Mouse (Mus musculus) testis, adult 2 months (tissue): Measurements from ENCODE around the gene Pxdn. TPM values are rescaled to one million over a fixed set of nuclear protein-coding genes. Genes with fewer than 3 reads are reported as not detected.

Experiments
- H3K27ac ChIP-seq: fragments of 200-500 bp; 2 replicates; pipeline ENCODE4 v1.5.1; 2012; ENCODE audit warnings: low read depth, low read length; ENCODE audit not compliant: control insufficient read depth, insufficient read depth
- H3K27me3 ChIP-seq: fragments of 200-500 bp; 2 replicates; pipeline ENCODE4 v1.6.1; 2012; ENCODE audit warnings: mild to moderate bottlenecking, low read length, moderate library complexity; ENCODE audit not compliant: control insufficient read depth, insufficient read depth
- H3K36me3 ChIP-seq: fragments of 200-500 bp; 2 replicates; pipeline ENCODE4 v1.6.1; 2012; ENCODE audit warnings: mild to moderate bottlenecking, low read length; ENCODE audit not compliant: control insufficient read depth, insufficient read depth
- H3K4me1 ChIP-seq: fragments of 200-500 bp; 2 replicates; pipeline ENCODE4 v1.6.1; 2012; ENCODE audit warnings: low read length; ENCODE audit not compliant: control insufficient read depth, insufficient read depth
- H3K4me3 ChIP-seq: fragments of 200-500 bp; 2 replicates; pipeline ENCODE4 v1.5.1; 2012; ENCODE audit warnings: low read depth, mild to moderate bottlenecking, low read length, moderate library complexity, mixed read lengths; ENCODE audit not compliant: control insufficient read depth
- CTCF ChIP-seq: fragments of 200-500 bp; IDR thresholded peaks from 2 replicates; pipeline ENCODE4 v1.5.1; 2012; ENCODE audit warnings: low read depth, mild to moderate bottlenecking, inconsistent platforms, low read length, moderate library complexity; ENCODE audit not compliant: control insufficient read depth, insufficient read depth, insufficient replicate concordance
- POLR2A ChIP-seq: fragments of 200-500 bp; IDR thresholded peaks from 2 replicates; pipeline ENCODE4 v1.6.1; 2012; ENCODE audit warnings: low read depth, mild to moderate bottlenecking, inconsistent platforms, low read length, moderate library complexity; ENCODE audit not compliant: control insufficient read depth
- polyA plus RNA-seq: library from polyadenylated mRNA; depleted of rRNA; stranded (reverse); fragments of >200 nt; gene quantifications from 2 replicates; pipeline ENCODE4 v1.2.3, GENCODE M21; 2012

The Pxdn gene
- polyA plus RNA-seq, 1 experiment, result 3.9 TPM

- no peak for TF ChIP-seq CTCF
- TF ChIP-seq POLR2A, result no peak
- Histone ChIP-seq H3K27ac (no peak overlapping the region), H3K36me3 (no peaks in the 10 kb centered on the region), H3K4me1 (no peaks in the 10 kb centered on the region), H3K27me3 (no peaks in the 10 kb centered on the region), H3K4me3 (no peak overlapping the region)
Measured at GRCm38 (mm10) chr12:30008741-30009140, 71.3 kb downstream of the Pxdn start.

GRCm38 (mm10) chr12:30015501-30015900, 78.1 kb downstream of the Pxdn start:
- no peak for TF ChIP-seq POLR2A
- no peak for TF ChIP-seq CTCF
- Histone ChIP-seq H3K36me3 (no peaks in the 10 kb centered on the region), H3K4me3 (no peak overlapping the region), H3K27me3 (no peaks in the 10 kb centered on the region), H3K27ac (no peak overlapping the region), H3K4me1 (no peaks in the 10 kb centered on the region)

GRCm38 (mm10) chr12:30017131-30017530, 79.7 kb downstream of the Pxdn start:
- no peak for TF ChIP-seq POLR2A
- no peak for TF ChIP-seq CTCF
- Histone ChIP-seq H3K36me3 (no peaks in the 10 kb centered on the region), H3K4me1 (no peaks in the 10 kb centered on the region)

GRCm38 (mm10) chr12:30020447-30020846, 83.0 kb downstream of the Pxdn start:
- no peaks in the 10 kb centered on the region for H3K36me3 ChIP-seq

More at GRCm38 (mm10) chr12:30017131-30017530, 79.7 kb downstream of the Pxdn start:
- no peak overlapping the region for H3K4me3 ChIP-seq
- no peak overlapping the region for H3K27ac ChIP-seq
- no peaks in the 10 kb centered on the region for H3K27me3 ChIP-seq

GRCm38 (mm10) chr12:30023491-30023890, 86.1 kb downstream of the Pxdn start:
- Histone ChIP-seq H3K27me3 (no peaks in the 10 kb centered on the region), H3K4me3 (no peak overlapping the region), H3K4me1 (no peaks in the 10 kb centered on the region), H3K27ac (no peak overlapping the region), H3K36me3 (no peaks in the 10 kb centered on the region)
- TF ChIP-seq CTCF (no peak), POLR2A (no peak)

More at GRCm38 (mm10) chr12:30020447-30020846, 83.0 kb downstream of the Pxdn start:
- TF ChIP-seq POLR2A, result no peak
- TF ChIP-seq CTCF, result no peak
- H3K27me3 ChIP-seq, result no peaks in the 10 kb centered on the region
- H3K27ac ChIP-seq, result no peak overlapping the region
- no peak overlapping the region for H3K4me3 ChIP-seq
- no peaks in the 10 kb centered on the region for H3K4me1 ChIP-seq

- no peaks in the 10 kb centered on the region for H3K27me3 ChIP-seq
- H3K4me1 ChIP-seq, result no peaks in the 10 kb centered on the region
- H3K4me3 ChIP-seq, result no peak overlapping the region
- no peaks in the 10 kb centered on the region for H3K36me3 ChIP-seq
- no peak for TF ChIP-seq POLR2A
- no peak for TF ChIP-seq CTCF
- H3K27ac ChIP-seq, result no peak overlapping the region
Measured at GRCm38 (mm10) chr12:30024264-30024825, 86.9 kb downstream of the Pxdn start.

- no peak overlapping the region for H3K4me3 ChIP-seq
- no peak overlapping the region for H3K27ac ChIP-seq
- no peaks in the 10 kb centered on the region for H3K27me3 ChIP-seq
- no peaks in the 10 kb centered on the region for H3K4me1 ChIP-seq
- H3K36me3 ChIP-seq, result no peaks in the 10 kb centered on the region
- TF ChIP-seq POLR2A (no peak), CTCF (no peak)
Measured at GRCm38 (mm10) chr12:30027721-30028340, 90.4 kb downstream of the Pxdn start.

- H3K27ac ChIP-seq, result no peak overlapping the region
- no peak overlapping the region for H3K4me3 ChIP-seq
- no peaks in the 10 kb centered on the region for H3K27me3 ChIP-seq
- H3K4me1 ChIP-seq, result no peaks in the 10 kb centered on the region
- H3K36me3 ChIP-seq, result no peaks in the 10 kb centered on the region
- no peak for TF ChIP-seq POLR2A
- no peak for TF ChIP-seq CTCF
Measured at GRCm38 (mm10) chr12:30029111-30029510, 91.7 kb downstream of the Pxdn start.
